Mouse (Mus musculus): ENCODE measurements around the gene Max.

Gene Max

GRCm38 (mm10) chr12:76957688-76958087, 4.3 kb downstream of the Max start:
- 54% methylated on average over 5 of the region's 5 CpGs for WGBS

DNA sequence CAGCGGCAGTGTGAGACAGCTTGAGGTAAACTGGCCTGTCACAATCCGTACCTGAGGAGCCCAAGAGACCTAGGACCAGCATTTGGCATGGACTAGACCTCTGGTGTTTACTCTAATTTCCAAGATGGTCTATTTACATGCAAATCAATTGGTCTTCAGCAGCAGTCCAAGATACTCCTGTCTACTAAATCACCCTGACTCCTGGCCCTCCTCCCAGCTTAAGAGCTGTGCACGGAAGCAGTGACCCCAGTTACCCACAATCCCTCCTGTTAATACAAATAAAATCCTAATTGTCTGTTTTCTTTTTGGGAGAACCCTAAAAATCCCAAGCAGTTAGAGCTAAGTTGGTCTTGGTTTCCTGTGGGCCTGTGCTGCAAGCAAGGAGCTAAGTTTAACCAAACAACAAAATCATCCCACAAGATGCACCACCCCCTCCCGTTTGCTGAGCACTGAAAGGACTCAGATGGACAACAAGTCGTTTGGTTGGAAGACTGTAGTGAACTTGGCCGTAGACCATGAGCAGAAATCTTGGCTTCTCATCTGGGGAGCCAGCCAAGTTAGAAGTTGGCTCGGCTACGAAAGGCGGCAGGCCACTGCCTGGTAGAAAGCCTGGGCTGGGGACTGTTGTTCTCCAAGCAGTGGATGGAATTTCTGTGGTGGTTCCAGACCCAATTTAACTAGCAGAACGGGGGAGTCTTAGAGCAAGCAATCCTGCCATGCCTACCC, 7.1 kb downstream of the Max start:
- WGBS: 27% methylated on average over 10 of the region's 10 CpGs

GRCm38 (mm10) chr12:76953750-76954363, 8.1 kb downstream of the Max start:
- WGBS: 67% methylated on average over 2 of the region's 2 CpGs

DNA sequence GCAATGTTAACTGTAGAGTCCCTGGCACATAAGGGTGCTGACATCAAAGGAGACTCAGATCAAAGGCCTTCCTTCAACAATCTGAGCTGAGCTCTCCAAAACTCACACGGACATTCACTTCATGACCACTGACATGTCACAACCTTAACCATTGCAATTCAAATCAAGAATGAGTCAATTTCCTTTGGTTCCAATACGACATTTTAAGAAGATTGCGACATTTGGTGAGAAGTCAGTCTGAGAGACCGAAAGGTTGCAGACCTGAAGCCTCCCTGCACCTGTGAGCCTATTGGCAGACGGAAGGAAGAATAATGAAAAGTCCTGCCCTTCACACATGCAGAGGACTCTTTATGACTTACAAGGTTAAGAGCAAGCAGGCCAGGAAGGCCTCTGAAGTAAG, 11.7 kb downstream of the Max start:
- 79% methylated on average over 5 of the region's 5 CpGs for WGBS

DNA sequence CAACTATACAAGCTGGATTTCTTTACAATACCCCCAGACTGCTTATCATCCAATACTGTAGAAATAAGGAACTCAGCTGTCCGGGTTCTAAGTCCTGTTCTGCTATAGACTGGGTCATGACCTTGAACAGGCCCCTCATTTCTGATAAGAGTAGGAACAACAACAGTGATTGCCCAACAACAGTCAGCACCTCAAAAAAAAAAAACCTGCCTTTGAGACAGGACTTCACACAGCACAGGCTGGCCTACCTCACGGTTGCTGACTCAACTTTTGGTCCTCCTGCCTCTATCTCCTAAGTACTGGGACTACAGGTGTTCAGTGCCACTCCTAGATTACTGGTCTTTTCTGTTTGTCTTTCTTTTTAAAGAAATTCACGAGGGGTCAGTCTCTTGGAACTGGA, 13.2 kb downstream of the Max start:
- WGBS: 86% methylated on average over 3 of the region's 3 CpGs

DNA sequence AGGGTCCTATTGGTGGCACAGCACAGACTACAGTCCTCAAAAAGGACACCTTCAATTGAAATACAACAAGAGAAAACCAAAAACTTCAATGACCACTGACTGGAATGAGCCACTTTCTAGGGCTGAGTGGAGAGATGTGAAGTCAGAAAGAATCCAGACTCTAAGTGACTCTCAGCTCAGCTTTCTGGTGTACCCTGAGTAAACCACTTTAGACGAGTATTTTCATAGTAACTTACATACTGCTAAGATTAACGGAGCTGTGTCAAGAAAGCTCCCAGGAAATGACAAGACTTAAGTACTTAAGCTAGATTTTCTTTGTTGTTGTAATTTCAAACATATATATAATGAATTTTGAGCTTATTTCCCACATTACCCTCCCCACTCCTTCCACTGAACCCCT, 13.8 kb downstream of the Max start:
- 88% methylated on average over 2 of the region's 2 CpGs for WGBS

DNA sequence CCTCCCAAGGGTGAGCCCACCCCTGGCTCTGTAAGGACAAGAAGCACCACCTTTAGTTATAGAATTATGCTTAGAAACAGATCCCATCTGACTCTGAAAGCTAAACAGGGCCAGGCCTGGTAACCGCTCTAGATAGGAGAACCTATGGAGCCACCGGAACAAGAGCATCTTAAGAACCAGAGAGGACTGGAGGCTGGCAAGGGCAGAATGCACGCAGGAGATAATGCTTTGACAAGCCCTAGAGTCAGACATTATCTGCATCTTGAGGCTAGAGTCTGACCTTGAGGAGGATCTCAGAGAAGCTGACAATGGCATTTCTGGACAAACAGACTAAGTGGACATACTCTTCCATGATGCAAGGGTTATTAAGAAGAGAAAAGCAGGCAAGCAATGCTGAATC, 14.5 kb downstream of the Max start:
- 96% methylated on average over 3 of the region's 3 CpGs for WGBS

DNA sequence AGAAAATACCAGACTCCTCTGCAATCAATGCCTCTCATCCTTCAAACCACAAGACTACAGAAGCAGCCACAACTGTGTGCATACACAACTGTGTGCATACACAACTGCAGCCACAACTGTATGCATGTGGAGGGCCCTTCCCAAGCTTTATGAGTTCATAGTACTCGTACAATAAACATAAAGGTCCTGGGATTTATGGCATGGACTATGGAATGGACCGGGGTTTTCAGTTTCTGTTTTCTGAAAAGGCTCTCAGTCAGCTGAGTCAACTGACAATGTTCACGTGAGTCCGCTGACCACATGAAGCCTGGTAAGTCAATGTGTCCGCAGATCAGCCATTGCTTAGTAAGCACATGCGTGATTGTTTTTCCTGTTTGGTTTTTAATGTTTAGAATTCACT, 18.5 kb downstream of the Max start:
- 78% methylated on average over 6 of the region's 6 CpGs for WGBS

GRCm38 (mm10) chr12:76943046-76943445, 19.0 kb downstream of the Max start:
- 49% methylated on average over 3 of the region's 3 CpGs for WGBS

- WGBS: 49% methylated on average over 2 of the region's 2 CpGs
Observed at GRCm38 (mm10) chr12:76942476-76942875, 19.5 kb downstream of the Max start.

DNA sequence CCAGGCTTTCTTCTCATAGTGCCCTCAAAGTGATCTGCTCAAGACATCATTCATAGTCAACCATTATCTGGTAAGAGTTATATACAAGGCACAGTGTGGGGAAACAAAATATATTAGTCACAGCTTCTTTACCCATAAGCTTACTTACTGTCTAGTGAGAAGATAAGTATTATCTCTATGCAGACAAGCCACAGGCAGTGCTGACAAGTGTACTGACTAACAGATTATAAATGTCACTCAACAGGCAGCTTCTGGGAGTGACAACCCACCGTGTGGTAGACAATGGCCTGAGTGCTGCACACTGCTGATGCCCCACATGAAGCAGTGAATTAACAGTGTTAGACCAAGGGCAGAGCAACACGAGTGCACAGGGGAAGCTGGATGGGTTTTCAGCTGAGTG, 20.5 kb downstream of the Max start:
- WGBS: 59% methylated on average over 2 of the region's 2 CpGs

DNA sequence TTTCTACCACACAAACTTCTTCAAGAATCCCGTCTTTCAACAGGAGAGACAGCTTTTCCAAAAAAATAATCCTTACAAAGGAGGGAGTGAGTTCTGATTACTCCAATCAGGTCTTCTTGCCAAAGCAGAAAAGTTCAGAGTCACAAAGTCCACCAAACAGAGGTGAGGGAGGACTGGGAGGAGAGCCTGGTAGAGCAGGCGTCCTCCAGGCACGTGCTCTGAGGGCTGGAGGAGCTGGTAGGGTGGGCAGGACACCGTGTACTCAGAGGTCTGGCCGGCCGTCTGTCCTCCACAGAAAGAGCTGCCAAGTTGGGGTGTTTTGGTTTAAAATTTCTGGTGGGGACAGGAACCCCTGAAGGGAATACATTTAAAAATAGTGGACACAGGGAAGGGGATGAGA, 24.0 kb downstream of the Max start:
- 91% methylated on average over 6 of the region's 6 CpGs for WGBS

DNA sequence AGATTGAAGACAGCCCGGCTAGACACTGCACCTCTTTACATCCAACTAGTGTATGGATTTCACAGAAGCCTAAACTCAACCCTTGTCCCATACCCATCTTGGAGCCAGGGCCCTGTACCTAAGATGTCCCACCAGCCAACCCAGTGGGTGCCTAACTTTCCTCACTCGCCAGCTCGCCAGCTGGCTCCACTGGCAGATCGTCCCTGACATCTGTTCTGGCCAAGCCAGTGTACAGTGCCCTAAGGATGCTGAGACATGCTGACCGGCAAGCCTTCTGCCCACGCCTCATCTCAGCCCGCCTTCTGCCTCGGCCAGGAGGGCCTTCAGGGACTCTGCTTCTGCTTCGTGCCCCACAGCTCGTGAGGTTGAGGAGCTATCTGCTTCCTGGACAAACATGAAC, 25.8 kb downstream of the Max start:
- WGBS: 88% methylated on average over 10 of the region's 10 CpGs

DNA sequence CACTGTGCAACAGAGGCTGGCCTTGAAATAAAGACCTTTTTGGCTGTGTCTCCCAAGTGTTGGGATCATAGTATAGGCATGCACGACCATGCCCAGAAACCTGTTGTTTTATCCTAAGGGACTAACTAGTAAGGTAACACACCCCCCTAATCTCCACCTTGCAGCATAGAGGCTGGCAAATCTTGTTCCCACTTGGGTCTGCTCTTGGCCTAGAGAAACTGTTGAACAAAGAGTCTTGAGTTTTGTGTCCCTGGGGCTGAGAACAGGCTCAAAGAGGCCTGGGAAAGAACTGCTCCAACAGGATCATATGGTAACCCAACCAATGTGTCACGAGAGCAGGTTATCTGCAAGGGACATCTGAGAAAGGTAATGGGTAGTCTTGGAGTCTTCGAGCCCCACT, 27.6 kb downstream of the Max start:
- 89% methylated on average over 3 of the region's 3 CpGs for WGBS

- 38% methylated on average over 6 of the region's 6 CpGs for WGBS
Observed at GRCm38 (mm10) chr12:76932688-76933060, 29.3 kb downstream of the Max start.

- 75% methylated on average over 14 of the region's 14 CpGs for WGBS
Observed at GRCm38 (mm10) chr12:76931739-76932687, 30.0 kb downstream of the Max start.

DNA sequence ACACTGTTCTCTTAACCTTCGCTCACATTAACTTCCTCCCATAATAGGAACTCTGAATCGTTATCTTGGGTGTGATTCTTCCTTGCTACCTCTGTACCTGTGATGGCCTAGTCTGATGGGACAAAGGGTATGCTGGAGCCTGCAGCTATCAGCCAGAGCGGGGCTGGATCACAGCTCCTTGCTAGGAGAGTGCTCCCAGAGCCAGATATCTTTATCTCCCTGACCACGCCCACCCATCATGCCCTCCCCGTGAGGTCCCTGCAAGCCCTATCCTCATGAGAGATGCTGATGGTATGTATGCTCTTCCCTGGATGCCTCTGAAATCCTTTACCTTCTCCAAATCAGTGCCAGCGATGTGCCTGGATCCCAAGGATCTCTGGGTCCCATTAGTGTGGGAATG, 31.8 kb downstream of the Max start:
- 81% methylated on average over 6 of the region's 6 CpGs for WGBS

- WGBS: 68% methylated on average over 10 of the region's 10 CpGs
Observed at GRCm38 (mm10) chr12:76927539-76927938, 34.5 kb downstream of the Max start.

- 94% methylated on average over 3 of the region's 3 CpGs for WGBS
Observed at GRCm38 (mm10) chr12:76927012-76927411, 35.0 kb downstream of the Max start.

DNA sequence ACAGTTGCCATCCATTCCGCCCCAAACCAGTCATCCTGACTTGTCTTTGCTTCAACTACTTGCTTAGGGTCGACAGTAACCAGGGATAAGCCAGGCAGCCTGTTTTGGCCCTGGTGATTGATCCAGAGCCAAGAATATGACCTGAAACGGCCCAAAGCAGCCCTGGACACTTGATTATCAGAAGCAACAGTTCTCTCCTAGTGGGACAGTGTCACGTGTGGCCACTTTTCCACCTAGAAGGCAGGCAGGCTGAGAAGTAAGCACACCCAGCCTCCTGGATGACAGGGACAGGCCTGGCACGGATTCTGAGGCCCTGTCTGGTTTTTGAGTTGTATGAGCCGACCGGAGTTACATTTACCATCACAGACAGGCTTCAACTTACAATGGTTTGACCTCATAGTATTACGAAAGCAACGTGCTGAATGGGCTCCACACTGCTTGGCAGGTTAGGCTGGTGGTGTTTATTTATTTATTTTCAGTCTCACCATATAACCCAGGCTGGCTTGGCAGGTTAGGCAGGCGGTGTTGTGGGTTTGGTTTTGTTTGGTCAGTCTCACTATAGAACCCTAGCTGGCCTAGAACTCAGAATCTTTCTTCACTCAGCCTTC, 35.6 kb downstream of the Max start:
- 78% methylated on average over 10 of the region's 10 CpGs for WGBS

- WGBS: 84% methylated on average over 10 of the region's 10 CpGs
Observed at GRCm38 (mm10) chr12:76924904-76925604, 36.9 kb downstream of the Max start.

- 85% methylated on average over 8 of the region's 8 CpGs for WGBS
Observed at GRCm38 (mm10) chr12:76923118-76923517, 38.9 kb downstream of the Max start.

Measured in cerebral cortex, adult 2 months (tissue).